Mouse (Mus musculus) CD8-positive naive resting alpha-beta T cell, adult 2 months (primary cell): ENCODE results near the gene Tubg2.
A peak's percentile ranks its signal among the peaks of the same experiment; 100 is the strongest.
"Not testable (repeated sequence)": the region's sequence is repeated elsewhere in the genome, so short reads cannot be mapped to it uniquely, and the experiment has no call there.

ENCODE experiments used
- DNase-seq, 2 experiments: peaks; one replicate each; pipeline ENCODE4 v3.0.0; 2022; ENCODE audit warnings: low read depth in 2 of 2, low spot score in 2 of 2

Tubg2 gene

GRCm38 (mm10) chr11:101155728-101156371, at the start of gene Tubg2:
Tubg2 (plus strand) TSS chr11:101155907.
- DNase-seq = peak; percentile 35 to 42

DNA sequence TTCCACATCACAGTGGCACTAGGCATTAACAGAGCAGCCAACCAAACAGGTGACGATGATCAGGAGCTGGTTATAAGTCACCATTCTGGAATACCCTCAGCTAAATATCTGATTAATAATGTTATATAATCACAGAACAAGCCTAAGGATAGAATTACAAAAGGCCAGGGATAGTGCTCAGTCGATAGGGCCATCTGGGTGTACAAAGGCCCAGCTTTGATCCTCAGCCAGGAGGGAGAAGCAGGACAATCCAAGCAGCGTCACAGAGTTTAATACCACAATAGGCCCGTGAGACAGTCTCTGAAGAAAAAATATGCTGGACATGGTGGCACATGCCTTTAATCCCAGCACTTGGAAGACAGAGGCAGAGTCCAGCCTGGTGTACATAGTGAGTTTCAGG, 46.4 kb upstream of the Tubg2 start:
- no peak for DNase-seq

- DNase-seq = no peak
These were observed 45.0 kb upstream of the Tubg2 start for GRCm38 (mm10) chr11:101110708-101111107.

DNA sequence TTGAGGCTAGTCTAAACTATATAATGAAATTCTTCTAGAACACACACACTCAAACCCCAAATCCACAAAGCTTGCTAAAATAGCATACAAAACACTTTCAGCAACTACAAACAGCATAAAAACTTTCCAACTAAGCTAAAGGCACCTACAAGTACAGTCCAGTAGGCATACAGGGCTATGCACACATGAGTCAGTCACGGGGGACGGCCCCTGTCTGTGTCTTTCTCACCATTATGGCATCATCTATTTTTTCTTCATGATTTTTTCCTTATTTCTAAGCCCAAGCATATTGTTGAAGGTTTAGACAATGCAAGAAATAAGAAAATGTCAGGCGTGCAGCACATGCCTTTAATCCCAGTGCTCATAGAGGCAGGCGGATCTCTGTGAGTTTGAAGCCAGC, 44.5 kb upstream of the Tubg2 start:
- DNase-seq = no peak

DNA sequence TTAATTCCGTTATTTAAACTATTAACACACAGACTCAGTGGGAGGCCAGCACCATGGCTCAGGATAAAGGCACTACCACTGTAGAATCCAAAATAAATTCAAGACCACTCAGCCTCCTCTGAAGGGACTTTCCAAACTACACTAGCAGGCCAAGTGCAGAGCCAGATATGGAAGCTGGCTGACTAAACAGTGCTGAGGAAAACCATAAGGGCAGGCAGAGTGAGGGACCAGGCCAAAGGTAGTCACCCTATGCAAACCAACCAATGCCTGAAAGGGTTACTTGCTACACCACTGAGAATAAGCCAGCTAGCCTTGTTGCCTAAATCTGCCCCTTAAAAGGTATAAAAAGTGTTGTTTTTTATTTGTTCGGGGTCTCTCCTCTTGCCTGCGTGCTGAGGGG, 43.5 kb upstream of the Tubg2 start:
- no peak for DNase-seq

- no peak for DNase-seq
These were observed 40.1 kb upstream of the Tubg2 start for GRCm38 (mm10) chr11:101115564-101115963.

GRCm38 (mm10) chr11:101118105-101118504, 37.6 kb upstream of the Tubg2 start:
- DNase-seq = no peak

DNA sequence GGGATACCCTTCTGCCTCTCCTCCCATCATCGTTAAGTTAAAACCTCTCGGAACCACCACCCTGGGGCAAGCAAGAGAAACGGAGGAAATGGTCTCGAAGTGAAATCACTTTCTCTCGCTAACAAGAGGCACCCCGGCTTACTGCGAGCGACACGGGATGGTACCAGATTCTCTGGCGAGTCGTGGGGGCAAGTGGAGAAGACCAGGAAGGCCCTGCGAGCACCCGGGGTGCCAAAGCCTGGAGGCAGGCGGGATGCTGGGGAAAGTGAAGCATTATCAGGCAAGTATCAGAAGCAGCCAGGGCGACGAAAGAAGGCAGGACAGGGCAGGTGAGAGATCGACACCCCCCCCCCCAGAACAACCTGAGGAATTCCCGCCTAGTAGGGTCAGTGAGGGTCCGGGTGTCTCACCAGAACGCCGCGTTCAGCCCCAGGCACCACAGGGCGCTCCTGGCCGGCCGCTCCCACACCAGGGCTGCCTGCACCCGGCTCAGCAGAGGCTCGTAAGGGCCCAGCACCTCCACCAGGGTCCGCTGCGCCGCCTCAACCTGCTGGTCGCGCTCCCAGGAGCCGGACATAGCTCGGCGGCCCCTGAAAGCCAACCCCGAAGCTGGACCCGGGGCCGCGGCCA, 36.5 kb upstream of the Tubg2 start:
- peak in 1 of 2 experiments; percentile 18 for DNase-seq

GRCm38 (mm10) chr11:101119761-101120544, 35.8 kb upstream of the Tubg2 start, which contains the start of the genes Retreg3 and Tubg1:
Retreg3 (minus strand) TSS chr11:101119893.
Tubg1 (plus strand) TSS chr11:101119938.
- peak; percentile 99 for DNase-seq

GRCm38 (mm10) chr11:101120545-101121188, 35.0 kb upstream of the Tubg2 start:
- DNase-seq = no peak

GRCm38 (mm10) chr11:101124494-101124893, 31.2 kb upstream of the Tubg2 start:
- not testable (repeated sequence) for DNase-seq

GRCm38 (mm10) chr11:101125008-101125407, 30.7 kb upstream of the Tubg2 start:
- not testable (repeated sequence) for DNase-seq

GRCm38 (mm10) chr11:101127075-101127474, 28.6 kb upstream of the Tubg2 start:
- peak in 1 of 2 experiments; percentile 37 for DNase-seq

DNA sequence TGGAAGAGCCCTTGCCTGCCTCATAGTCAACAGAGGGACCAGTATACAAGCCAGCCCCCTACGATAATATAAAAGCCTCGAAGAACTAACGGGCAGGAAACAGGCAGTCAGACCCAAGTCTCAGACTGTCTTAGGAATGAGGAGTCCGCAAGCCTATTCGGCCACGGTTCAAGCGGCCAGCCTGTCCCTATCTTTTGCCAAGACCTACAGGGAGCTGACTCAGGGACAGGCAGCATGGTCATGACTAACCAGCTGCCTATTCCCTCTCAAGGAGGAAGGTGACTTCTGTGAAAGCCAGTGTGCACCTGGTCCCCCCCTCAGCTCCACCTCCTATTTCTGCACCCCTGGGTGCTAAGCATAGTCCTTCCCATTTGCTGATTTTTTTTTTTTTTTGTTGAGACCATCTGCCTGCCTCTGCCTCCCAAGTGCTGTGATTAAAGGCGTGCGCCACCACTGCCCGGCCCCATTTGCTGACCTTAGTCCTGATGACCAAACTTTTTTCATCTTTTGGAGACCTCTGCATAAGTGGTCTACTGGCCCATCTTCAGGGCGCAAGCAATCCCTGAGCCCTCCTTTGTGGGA, 26.6 kb upstream of the Tubg2 start:
- no peak for DNase-seq

GRCm38 (mm10) chr11:101130056-101130756, 25.5 kb upstream of the Tubg2 start:
- DNase-seq = no peak

DNA sequence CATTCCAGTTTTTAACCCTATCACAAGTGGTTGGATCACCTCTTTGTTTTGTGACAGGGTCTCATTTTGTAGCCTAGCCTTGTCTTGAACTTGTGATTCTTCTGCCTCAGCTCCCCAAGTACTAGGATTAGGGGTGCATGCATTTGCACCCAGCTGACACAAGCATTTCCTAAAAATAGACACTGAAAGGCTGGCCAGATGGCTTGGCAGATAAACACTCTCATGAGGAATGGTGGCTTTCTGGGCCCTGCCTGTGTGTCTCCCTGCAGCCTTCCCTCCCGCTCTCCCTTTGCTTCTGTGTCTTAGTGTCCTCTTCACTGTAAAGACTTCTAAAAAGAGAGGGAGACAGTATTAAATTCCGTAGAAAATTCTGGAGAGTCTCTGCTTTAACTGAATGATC, 24.5 kb upstream of the Tubg2 start:
- DNase-seq = no peak

- no peak for DNase-seq
These were observed 24.0 kb upstream of the Tubg2 start for GRCm38 (mm10) chr11:101131701-101132100.

DNA sequence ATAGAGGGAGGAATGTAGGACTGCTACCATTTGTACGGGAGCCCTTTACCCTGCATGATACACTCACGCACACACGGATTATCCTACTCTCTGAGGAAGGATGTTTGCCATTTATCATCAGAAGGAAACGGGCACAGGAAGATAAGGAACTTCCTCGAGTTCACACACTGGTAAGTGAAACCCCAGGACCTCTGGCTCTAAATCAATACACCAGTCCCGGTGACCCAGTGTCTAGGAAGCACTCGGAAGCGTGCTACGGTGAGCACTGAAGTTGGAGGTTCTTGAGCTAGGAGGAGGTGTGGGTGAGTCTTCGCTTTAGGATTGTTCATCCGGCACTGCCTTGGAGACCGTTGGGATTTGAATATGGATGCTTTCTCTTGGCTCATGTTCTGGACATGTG, 22.7 kb upstream of the Tubg2 start:
- no peak for DNase-seq

- no peak for DNase-seq
These were observed 21.4 kb upstream of the Tubg2 start for GRCm38 (mm10) chr11:101134217-101134865.

GRCm38 (mm10) chr11:101137000-101137399, 18.7 kb upstream of the Tubg2 start:
- DNase-seq = no peak
